Mouse (Mus musculus) adrenal gland, adult (tissue): ENCODE measurements around the gene Terb1.
A peak's percentile ranks its signal among the peaks of the same experiment; 100 is the strongest.

Experiments
- DNase-seq, 2 experiments: peaks; one replicate each; pipeline ENCODE4 v3.0.0; 2022 to 2023; ENCODE audit warnings: low spot score in 1 of 2; ENCODE audit not compliant: inconsistent age in 2 of 2

The Terb1 gene

GRCm38 (mm10) chr8:104509061-104510006, at the start of gene Terb1:
Gene Terb1, minus strand, starts transcription at chr8:104509910.
- DNase-seq, result peak; percentile 33 to 60

- DNase-seq, result no peak
Observed at GRCm38 (mm10) chr8:104557226-104557625, 47.5 kb upstream of the Terb1 start.

- peak in 1 of 2 experiments; percentile 29 for DNase-seq
Observed at GRCm38 (mm10) chr8:104555191-104555590, 45.5 kb upstream of the Terb1 start.

- peak in 1 of 2 experiments; percentile 32 for DNase-seq
Observed at GRCm38 (mm10) chr8:104543440-104544045, 33.8 kb upstream of the Terb1 start.

GRCm38 (mm10) chr8:104542160-104542559, 32.5 kb upstream of the Terb1 start:
- DNase-seq, result no peak

GRCm38 (mm10) chr8:104541515-104541880, 31.8 kb upstream of the Terb1 start:
- no peak for DNase-seq

- DNase-seq, result peak in 1 of 2 experiments; percentile 70
Observed at GRCm38 (mm10) chr8:104540710-104541514, 31.2 kb upstream of the Terb1 start.

- peak in 1 of 2 experiments; percentile 26 for DNase-seq
Observed at GRCm38 (mm10) chr8:104540238-104540637, 30.5 kb upstream of the Terb1 start.

GRCm38 (mm10) chr8:104539566-104539965, 29.9 kb upstream of the Terb1 start:
- DNase-seq, result peak; percentile 46 to 84

- no peak for DNase-seq
Observed at GRCm38 (mm10) chr8:104538896-104539295, 29.2 kb upstream of the Terb1 start.

GRCm38 (mm10) chr8:104536028-104536427, 26.3 kb upstream of the Terb1 start:
- no peak for DNase-seq

- no peak for DNase-seq
Observed at GRCm38 (mm10) chr8:104535378-104535777, 25.7 kb upstream of the Terb1 start.

GRCm38 (mm10) chr8:104534779-104535141, 25.1 kb upstream of the Terb1 start:
- peak in 1 of 2 experiments; percentile 39 for DNase-seq

- DNase-seq, result peak; percentile 94 to 99
Observed at GRCm38 (mm10) chr8:104533971-104534778, 24.5 kb upstream of the Terb1 start, which contains the start of the genes Nae1 and Car7. Gene Nae1, minus strand, starts transcription at chr8:104534637. Gene Car7, plus strand, starts transcription at chr8:104534689.

- DNase-seq, result no peak
Observed at GRCm38 (mm10) chr8:104533551-104533950, 23.8 kb upstream of the Terb1 start.

GRCm38 (mm10) chr8:104529671-104530070, 20.0 kb upstream of the Terb1 start:
- DNase-seq, result no peak

- DNase-seq, result peak in 1 of 2 experiments; percentile 14
Observed at GRCm38 (mm10) chr8:104517872-104518271, 8.2 kb upstream of the Terb1 start.

- no peak for DNase-seq
Observed at GRCm38 (mm10) chr8:104510134-104510533, 424 bp upstream of the Terb1 start.

GRCm38 (mm10) chr8:104479091-104479490, 30.6 kb downstream of the Terb1 start:
- DNase-seq, result no peak

GRCm38 (mm10) chr8:104472465-104472864, 37.2 kb downstream of the Terb1 start:
- no peak for DNase-seq
